Comparison of ENCODE assay signal across 8 mouse cellular contexts in genomic region chr5:35973800-35974199, GRCm38 (mm10).
DNase-seq lines count a peak whose midpoint lies in the region; ATAC-seq and TF ChIP-seq lines count a peak whose summit lies in the region.

No protein-coding gene starts in this region.

- WGBS in limb, embryonic 14.5 days, result 39% methylated on average over 12 of the region's 12 CpGs
- 88% methylated on average over 12 of the region's 12 CpGs for WGBS in forebrain, embryonic 11.5 days

- H3K36me3 ChIP-seq in limb, embryonic 14.5 days (ENCODE audit: control insufficient read depth, insufficient read depth, low read length), result peaks cover 73% of the 10 kb centered on the region
- H3K36me3 ChIP-seq in forebrain, embryonic 11.5 days (ENCODE audit: control insufficient read depth, insufficient read depth, low read length), result no peaks in the 10 kb centered on the region

- peak; percentile 36 for DNase-seq in layer of hippocampus, adult 11-12 months (ENCODE audit: low spot score)
- DNase-seq in layer of hippocampus, adult 9-11 months, result no peak
- peak; percentile 51 for DNase-seq in brain, adult 2 months (ENCODE audit: low read depth, low spot score)
- peak; percentile 92 for DNase-seq in heart, postnatal 10 days
- peak; percentile 94 for DNase-seq in limb, embryonic 14.5 days (ENCODE audit: low spot score)
- DNase-seq in spleen, postnatal 36 days (ENCODE audit: low spot score in 2 of 2), result peak; percentile 32 to 33
- DNase-seq in forebrain, embryonic 11.5 days (ENCODE audit: low spot score), result no peak
- no peak for DNase-seq in embryo, embryonic 9.5 days (ENCODE audit: extremely low spot score)

- H3K4me2 ChIP-seq in limb, embryonic 14.5 days (replicated peaks; ENCODE audit: low read depth, low read length, severe bottlenecking), result no peak overlapping the region
- H3K4me2 ChIP-seq in forebrain, embryonic 11.5 days (ENCODE audit: low read depth, low read length, severe bottlenecking), result no peak overlapping the region

- no peaks in the 10 kb centered on the region for H3K9me3 ChIP-seq in limb, embryonic 14.5 days (ENCODE audit: control insufficient read depth, low read length)
- H3K9me3 ChIP-seq in forebrain, embryonic 11.5 days (ENCODE audit: control insufficient read depth, low read length), result no peaks in the 10 kb centered on the region

- H3K27me3 ChIP-seq in limb, embryonic 14.5 days (ENCODE audit: control insufficient read depth, insufficient read depth, low read length), result no peaks in the 10 kb centered on the region
- no peaks in the 10 kb centered on the region for H3K27me3 ChIP-seq in forebrain, embryonic 11.5 days (ENCODE audit: control insufficient read depth, insufficient read depth, low read length)

- H3K4me3 ChIP-seq in limb, embryonic 14.5 days (replicated peaks; ENCODE audit: low read length), result no peak overlapping the region
- H3K4me3 ChIP-seq in forebrain, embryonic 11.5 days (ENCODE audit: low read depth, low read length), result no peak overlapping the region

- peak; percentile 73 for ATAC-seq in limb, embryonic 14.5 days (ENCODE audit: low FRiP score, low read depth)
- no peak for ATAC-seq in forebrain, embryonic 11.5 days (replicated peaks; ENCODE audit: low FRiP score)

- H3K9ac ChIP-seq in limb, embryonic 14.5 days (ENCODE audit: low read depth, low read length, severe bottlenecking), result no peak overlapping the region
- H3K9ac ChIP-seq in forebrain, embryonic 11.5 days (ENCODE audit: low read length), result no peak overlapping the region

- TF ChIP-seq POLR2A in limb, embryonic 14.5 days (IDR thresholded peaks at IDR 0.05; ENCODE audit: borderline replicate concordance, extremely low read depth, insufficient read depth, insufficient read length), result no peak

- peaks cover 11% of the 10 kb centered on the region for H3K4me1 ChIP-seq in limb, embryonic 14.5 days (ENCODE audit: control insufficient read depth, insufficient read depth, low read length)
- no peaks in the 10 kb centered on the region for H3K4me1 ChIP-seq in forebrain, embryonic 11.5 days (replicated peaks; ENCODE audit: control insufficient read depth, insufficient read depth, low read length)

- intact Hi-C loops in heart, postnatal 10 days (cut with DNase I), result loop anchor here (1.0 to 10.0 kb wide), 2 partner anchors 103 to 219 kb away; partner anchors contain the start of gene Ablim2

- H3K27ac ChIP-seq in limb, embryonic 14.5 days (replicated peaks; ENCODE audit: low read depth, low read length), result peak overlapping the region; percentile 71; the same call in 1 of the 2 replicates
- H3K27ac ChIP-seq in forebrain, embryonic 11.5 days (ENCODE audit: low read depth, low read length), result no peak overlapping the region

Comparison
In these comparisons a context has a peak if more than half of its experiments do, and no peak if none do; other contexts are left out.
1. DNase-seq: peak in layer of hippocampus, adult 11-12 months (single experiment), brain, adult 2 months (single experiment), heart, postnatal 10 days (2 of 2), limb, embryonic 14.5 days (single experiment) and spleen, postnatal 36 days (2 of 2); none in layer of hippocampus, adult 9-11 months (single experiment), forebrain, embryonic 11.5 days (single experiment) and embryo, embryonic 9.5 days (single experiment).